Mouse (Mus musculus) CH12.LX (cell line): ENCODE measurements around the gene Atp6v1g2. TPM values are rescaled to one million over a fixed set of nuclear protein-coding genes. Genes with fewer than 3 reads are reported as not detected.

ENCODE experiments used
- DNase-seq: peaks from one replicate; pipeline ENCODE4 v3.0.0-alpha.2; 2013; ENCODE audit errors: extremely low read depth
- H3K27ac ChIP-seq: 2 replicates; pipeline ENCODE4 v1.5.1; 2012; ENCODE audit warnings: low read depth, mild to moderate bottlenecking, control low read depth, moderate library complexity; ENCODE audit not compliant: insufficient read depth
- H3K27me3 ChIP-seq: replicated peaks from 2 replicates; pipeline ENCODE3; 2012; ENCODE audit warnings: inconsistent platforms
- H3K36me3 ChIP-seq, 2 experiments: replicated peaks in 1 of 2; 2 replicates each; pipeline versions ENCODE3 to v1.6.1; 2012; ENCODE audit warnings: inconsistent platforms in 1 of 2, low read length in 1 of 2, mild to moderate bottlenecking in 1 of 2, mixed read lengths in 1 of 2, moderate library complexity in 1 of 2; ENCODE audit not compliant: control insufficient read depth in 1 of 2, insufficient read depth in 1 of 2
- H3K4me1 ChIP-seq, 2 experiments: 2 replicates each; pipeline ENCODE4 v1.6.1; 2012; ENCODE audit warnings: inconsistent platforms in 1 of 2, moderate library complexity in 1 of 2; ENCODE audit not compliant: insufficient read depth in 2 of 2, control insufficient read depth in 1 of 2
- H3K4me2 ChIP-seq: 2 replicates; pipeline ENCODE4 v1.6.1; 2012; ENCODE audit warnings: low read depth, mild to moderate bottlenecking, control low read depth; ENCODE audit not compliant: poor library complexity, insufficient read depth, severe bottlenecking
- H3K4me3 ChIP-seq, 3 experiments: fragments of 150-350 bp in 1 of 3; sonication (generic) in 1 of 3; replicated peaks in 1 of 3; 2 replicates each; pipeline versions ENCODE3 to v1.5.1; 2011 to 2012; ENCODE audit warnings: low read depth in 2 of 3, low read length in 2 of 3, mild to moderate bottlenecking in 2 of 3, moderate library complexity in 2 of 3, control low read depth in 1 of 3, improper control_type of control experiment in 1 of 3, inconsistent platforms in 1 of 3, mixed read lengths in 1 of 3; ENCODE audit not compliant: poor library complexity in 1 of 3
- H3K79me2 ChIP-seq: replicated peaks from 2 replicates; pipeline ENCODE4 v1.6.1; 2012; ENCODE audit warnings: mild to moderate bottlenecking, moderate library complexity; ENCODE audit not compliant: control insufficient read depth, poor library complexity, insufficient read depth, severe bottlenecking; ENCODE audit errors: extremely low read depth
- H3K9ac ChIP-seq: 2 replicates; pipeline ENCODE4 v1.6.1; 2012; ENCODE audit warnings: low read depth, mild to moderate bottlenecking, control low read depth, moderate library complexity; ENCODE audit not compliant: insufficient read depth
- H3K9me3 ChIP-seq: replicated peaks from 2 replicates; pipeline ENCODE3; 2012; ENCODE audit warnings: low read length, inconsistent platforms, mixed read lengths
- BHLHE40 ChIP-seq: IDR thresholded peaks from 2 replicates; pipeline ENCODE4 v1.6.1; 2011; ENCODE audit warnings: mild to moderate bottlenecking, low read depth, low read length, improper control_type of control experiment
- ELF1 ChIP-seq: IDR thresholded peaks from 2 replicates; pipeline ENCODE4 v1.6.1; 2014; ENCODE audit warnings: low read depth, mild to moderate bottlenecking, inconsistent platforms, low read length, improper control_type of control experiment
- EP300 ChIP-seq: IDR thresholded peaks from 2 replicates; pipeline ENCODE4 v1.6.1; 2011; ENCODE audit warnings: low read length, improper control_type of control experiment
- GABPA ChIP-seq: IDR thresholded peaks from 2 replicates; pipeline ENCODE4 v1.6.1; 2012; ENCODE audit warnings: low read depth, low read length, improper control_type of control experiment, inconsistent platforms; ENCODE audit not compliant: insufficient replicate concordance
- HCFC1 ChIP-seq: IDR thresholded peaks from 2 replicates; pipeline ENCODE4 v1.6.1; 2012; ENCODE audit warnings: low read depth, mild to moderate bottlenecking, inconsistent platforms, low read length, improper control_type of control experiment
- IRF4 ChIP-seq: IDR thresholded peaks from 2 replicates; pipeline ENCODE4 v1.6.1; 2014; ENCODE audit warnings: low read depth, mild to moderate bottlenecking, inconsistent platforms, low read length, improper control_type of control experiment
- JUND ChIP-seq: conservative IDR thresholded peaks from 2 replicates; pipeline ENCODE4 v1.6.1; 2011; ENCODE audit warnings: low read depth, low read length, improper control_type of control experiment
- KAT2A ChIP-seq: IDR thresholded peaks from 2 replicates; pipeline ENCODE4 v1.6.1; 2012; ENCODE audit warnings: low read length, improper control_type of control experiment, inconsistent platforms; ENCODE audit not compliant: insufficient replicate concordance
- MAFK ChIP-seq: IDR thresholded peaks from 2 replicates; pipeline ENCODE4 v1.6.1; 2011; ENCODE audit warnings: low read length, improper control_type of control experiment; ENCODE audit not compliant: insufficient replicate concordance
- MAX ChIP-seq: IDR thresholded peaks from 2 replicates; pipeline ENCODE4 v1.6.1; 2011; ENCODE audit warnings: low read length, improper control_type of control experiment
- MAZ ChIP-seq: IDR thresholded peaks from 2 replicates; pipeline ENCODE4 v1.6.1; 2012; ENCODE audit warnings: low read depth, mild to moderate bottlenecking, inconsistent platforms, low read length, improper control_type of control experiment, moderate library complexity
- MXI1 ChIP-seq: IDR thresholded peaks from 2 replicates; pipeline ENCODE4 v1.6.1; 2011; ENCODE audit warnings: mild to moderate bottlenecking, low read depth, low read length, improper control_type of control experiment
- MYC ChIP-seq: IDR thresholded peaks from 2 replicates; pipeline ENCODE4 v1.6.1; 2011; ENCODE audit warnings: low read depth, mild to moderate bottlenecking, improper control_type of control experiment, low read length
- NELFE ChIP-seq: IDR thresholded peaks from 2 replicates; pipeline ENCODE4 v1.6.1; 2011; ENCODE audit warnings: low read depth, low read length, improper control_type of control experiment
- NRF1 ChIP-seq: IDR thresholded peaks from 2 replicates; pipeline ENCODE4 v1.6.1; 2014; ENCODE audit warnings: low read depth, mild to moderate bottlenecking, inconsistent platforms, low read length, improper control_type of control experiment, moderate library complexity
- PAX5 ChIP-seq: IDR thresholded peaks from 2 replicates; pipeline ENCODE4 v1.6.1; 2012; ENCODE audit warnings: low read length, inconsistent platforms, mixed read lengths
- POLR2A ChIP-seq: IDR thresholded peaks from 2 replicates; pipeline ENCODE4 v1.6.1; 2011; ENCODE audit warnings: low read depth, mild to moderate bottlenecking, improper control_type of control experiment, low read length
- RAD21 ChIP-seq: IDR thresholded peaks from 2 replicates; pipeline ENCODE4 v1.6.1; 2011; ENCODE audit warnings: low read depth, mild to moderate bottlenecking, low read length, improper control_type of control experiment, moderate library complexity
- SMC3 ChIP-seq: IDR thresholded peaks from 2 replicates; pipeline ENCODE4 v1.6.1; 2011; ENCODE audit warnings: low read depth, low read length, improper control_type of control experiment
- TBP ChIP-seq: conservative IDR thresholded peaks from 2 replicates; pipeline ENCODE4 v1.6.1; 2011; ENCODE audit warnings: low read depth, low read length, improper control_type of control experiment
- TCF12 ChIP-seq: IDR thresholded peaks from 2 replicates; pipeline ENCODE4 v1.6.1; 2014; ENCODE audit warnings: low read depth, mild to moderate bottlenecking, inconsistent platforms, low read length, improper control_type of control experiment
- UBTF ChIP-seq: IDR thresholded peaks from 2 replicates; pipeline ENCODE4 v1.6.1; 2012; ENCODE audit warnings: low read depth, mild to moderate bottlenecking, inconsistent platforms, low read length, improper control_type of control experiment, moderate library complexity
- USF1 ChIP-seq: IDR thresholded peaks from 2 replicates; pipeline ENCODE4 v1.6.1; 2014; ENCODE audit warnings: low read depth, mild to moderate bottlenecking, inconsistent platforms, low read length, improper control_type of control experiment
- USF2 ChIP-seq: conservative IDR thresholded peaks from 2 replicates; pipeline ENCODE4 v1.6.1; 2011; ENCODE audit warnings: low read depth, low read length, improper control_type of control experiment
- ZC3H11A ChIP-seq: IDR thresholded peaks from 2 replicates; pipeline ENCODE4 v1.6.1; 2012; ENCODE audit warnings: low read depth, mild to moderate bottlenecking, inconsistent platforms, low read length, improper control_type of control experiment
- ZKSCAN1 ChIP-seq: IDR thresholded peaks from 2 replicates; pipeline ENCODE4 v1.6.1; 2012; ENCODE audit warnings: low read depth, inconsistent platforms, low read length, improper control_type of control experiment, borderline replicate concordance
- ZMIZ1 ChIP-seq: IDR thresholded peaks from 2 replicates; pipeline ENCODE4 v1.6.1; 2012; ENCODE audit warnings: low read depth, mild to moderate bottlenecking, inconsistent platforms, low read length, improper control_type of control experiment
- ZNF384 ChIP-seq: IDR thresholded peaks from 2 replicates; pipeline ENCODE4 v1.6.1; 2012; ENCODE audit warnings: low read depth, low read length, improper control_type of control experiment, inconsistent platforms
- dilution Hi-C: fragments of 300-500 bp; cut with MboI; formaldehyde crosslinking; loops from 2 replicates; pipeline ENCODE4 v1.14.3; 2020; ENCODE audit warnings: low sequenced_read_pairs; ENCODE audit not compliant: extremely low pct_unique_long_range_greater_than_20kb, extremely low pct_ligation_motif_present
- in situ Hi-C: fragments of 300-500 bp; cut with MboI; formaldehyde crosslinking; loops from 3 replicates; pipeline ENCODE4 v1.14.3; 2019; ENCODE audit warnings: low sequenced_read_pairs, low pct_ligation_motif_present, low pct_unique_long_range_greater_than_20kb, mixed read lengths
- polyA plus RNA-seq: library from polyadenylated mRNA; unstranded; fragments of >175 nt; gene quantifications from 2 replicates; pipeline ENCODE4 v1.2.1, GENCODE M21; 2012; ENCODE audit warnings: low read depth; ENCODE audit not compliant: insufficient read length
- total RNA-seq, 2 experiments: library from RNA; depleted of rRNA; stranded (reverse); fragments of 300-350 nt in 1 of 2; fragments of >200 nt in 1 of 2; gene quantifications; 2 replicates each; pipeline ENCODE4 v1.2.3; 2012 to 2014

Atp6v1g2 gene
- total and polyA plus RNA-seq, 3 experiments: 0.23 to 1.4 (median 0.76) TPM

GRCm38 (mm10) chr17:35187959-35188610, 45.4 kb upstream of the Atp6v1g2 start, which contains the start of gene Lst1:
Gene Lst1 (minus strand): TSS chr17:35188439.
- in situ Hi-C loops: no loop called here
- H3K4me3 ChIP-seq: peak within 1 kb of the TSS in 1 of 3 experiments; percentile 22
- H3K4me1 ChIP-seq: peaks cover 30 to 69% of the 10 kb centered on the region in 2 experiments
- peaks cover 0 to 11% of the 10 kb centered on the region in 2 experiments for H3K36me3 ChIP-seq
- dilution Hi-C loops: no loop called here
- peak; percentile 49 for TF ChIP-seq USF1
- TF ChIP-seq ZC3H11A: no peak
- TF ChIP-seq MAZ: no peak
- no peak for TF ChIP-seq RAD21
- no peak for TF ChIP-seq GABPA
- peak; percentile 79 for TF ChIP-seq ELF1
- TF ChIP-seq JUND: no peak
- no peak for TF ChIP-seq ZKSCAN1
- TF ChIP-seq KAT2A: no peak
- no peak for TF ChIP-seq MYC
- no peak for TF ChIP-seq NRF1
- TF ChIP-seq PAX5: no peak
- TF ChIP-seq TCF12: 0 out of 2 replicates have a peak, but pooled peaks have one; percentile 31
- peak; percentile 43 for TF ChIP-seq POLR2A
- TF ChIP-seq MAFK: no peak
- TF ChIP-seq BHLHE40: peak; percentile 59
- no peak for TF ChIP-seq MAX
- no peak for TF ChIP-seq MXI1
- no peak for TF ChIP-seq UBTF
- TF ChIP-seq TBP: no peak
- TF ChIP-seq ZMIZ1: no peak
- TF ChIP-seq USF2: no peak
- TF ChIP-seq IRF4: peak; percentile 58; the same call in 1 of the 2 replicates
- no peak for TF ChIP-seq NELFE
- peak; percentile 31 for TF ChIP-seq ZNF384
- no peak for TF ChIP-seq SMC3
- peak; percentile 25; the same call in 1 of the 2 replicates for TF ChIP-seq EP300
- TF ChIP-seq HCFC1: peak; percentile 69
- peak within 1 kb of the TSS; percentile 51 for H3K4me2 ChIP-seq
- H3K79me2 ChIP-seq: no peaks in the 10 kb centered on the region
- H3K9ac ChIP-seq: peak within 1 kb of the TSS; percentile 10; the same call in 1 of the 2 replicates
- DNase-seq: no peak
- H3K27me3 ChIP-seq: no peaks in the 10 kb centered on the region
- H3K9me3 ChIP-seq: no peaks in the 10 kb centered on the region
- H3K27ac ChIP-seq: peak within 1 kb of the TSS; percentile 71
